Mouse (Mus musculus): ENCODE data around the gene Lancl1. TPM values are rescaled to one million over a fixed set of nuclear protein-coding genes. Genes with fewer than 3 reads are reported as not detected.

The Lancl1 gene
- polyA plus RNA-seq, 1 experiment from 2014 or later = 82.5 TPM

DNA sequence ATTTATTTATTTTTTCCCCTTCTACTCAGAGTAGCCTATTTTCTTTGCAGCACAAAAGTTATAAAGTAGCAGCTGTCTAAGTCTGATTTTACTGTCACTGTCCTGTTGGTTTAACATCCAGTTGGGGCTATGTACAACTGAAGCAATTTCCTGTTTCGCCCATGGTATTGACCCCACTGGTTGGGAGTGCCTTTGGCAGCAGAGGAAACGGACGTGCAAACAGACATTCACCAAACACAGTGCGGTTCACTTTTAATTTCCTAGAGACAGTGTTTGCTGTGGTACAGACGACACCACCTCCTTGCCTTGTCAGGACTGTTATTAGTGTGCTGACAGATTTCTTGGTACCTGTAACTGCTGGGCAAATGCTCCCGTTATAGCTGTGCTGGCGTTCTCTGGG lies 3.9 kb upstream of the Lancl1 start:
- no peak for ATAC-seq (replicated peaks; ENCODE audit: low FRiP score)
- peaks cover 7% of the 10 kb centered on the region for H3K4me1 ChIP-seq
- H3K4me2 ChIP-seq = no peak overlapping the region
- no peaks in the 10 kb centered on the region for H3K27me3 ChIP-seq
- H3K4me3 ChIP-seq (replicated peaks) = no peak overlapping the region
- WGBS = 52% methylated on average over 7 of the region's 7 CpGs
- no peaks in the 10 kb centered on the region for H3K9me3 ChIP-seq (replicated peaks)
- H3K36me3 ChIP-seq = no peaks in the 10 kb centered on the region
- H3K9ac ChIP-seq = no peak overlapping the region
- no peak overlapping the region for H3K27ac ChIP-seq

DNA sequence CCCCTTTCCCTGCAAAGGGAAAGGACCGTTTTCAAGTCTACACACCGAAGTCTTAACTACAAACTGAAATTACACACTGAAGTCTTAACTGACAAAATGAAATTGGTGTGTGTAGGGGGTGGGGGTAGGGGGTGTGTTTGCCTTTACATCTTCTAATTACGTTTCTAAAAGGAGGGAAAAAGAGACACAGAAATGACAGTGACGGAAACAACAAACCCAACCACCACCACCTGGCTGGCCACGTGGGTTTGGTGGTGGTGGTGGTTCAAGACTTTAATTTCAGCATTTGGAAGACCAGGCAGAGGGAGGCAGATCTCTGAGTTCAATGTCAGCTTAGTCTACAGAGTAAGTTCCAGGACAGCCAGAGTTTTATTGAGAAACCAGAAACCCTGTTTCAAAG lies 411 bp upstream of the Lancl1 start:
- H3K4me1 ChIP-seq = peaks cover 9% of the 10 kb centered on the region
- no peak overlapping the region for H3K27ac ChIP-seq
- peak overlapping the region; percentile 96 for H3K4me3 ChIP-seq (replicated peaks)
- peaks cover 15% of the 10 kb centered on the region for H3K36me3 ChIP-seq
- WGBS = 2% methylated on average over 5 of the region's 5 CpGs
- H3K9me3 ChIP-seq (replicated peaks) = no peaks in the 10 kb centered on the region
- H3K27me3 ChIP-seq = no peaks in the 10 kb centered on the region
- peak overlapping the region; percentile 85 for H3K9ac ChIP-seq
- H3K4me2 ChIP-seq = peak overlapping the region; percentile 79
- peak; percentile 17; the same call in 1 of the 2 replicates for ATAC-seq (replicated peaks; ENCODE audit: low FRiP score)

DNA sequence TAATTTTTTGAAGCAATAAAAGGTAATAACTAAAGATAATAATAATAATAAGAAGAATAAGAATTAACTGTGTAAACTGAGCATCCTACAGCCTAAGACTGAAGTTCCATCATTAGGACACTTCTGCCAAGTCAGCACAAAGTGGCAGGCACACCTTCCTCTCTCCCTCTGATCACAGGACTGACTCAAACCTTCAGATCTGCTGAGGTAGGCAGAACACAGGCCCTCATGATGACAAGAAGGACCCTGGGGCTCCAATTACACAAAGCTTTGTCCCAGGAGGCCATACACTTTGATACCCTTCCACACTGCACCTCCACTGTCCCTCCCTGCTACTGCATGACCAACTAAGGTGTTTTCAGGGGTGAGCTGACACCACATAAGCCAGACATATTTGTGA lies 1.5 kb downstream of the Lancl1 start:
- H3K9ac ChIP-seq = no peak overlapping the region
- H3K4me2 ChIP-seq = no peak overlapping the region
- H3K4me1 ChIP-seq = peaks cover 9% of the 10 kb centered on the region
- ATAC-seq (replicated peaks; ENCODE audit: low FRiP score) = no peak
- H3K36me3 ChIP-seq = peaks cover 33% of the 10 kb centered on the region
- H3K9me3 ChIP-seq (replicated peaks) = no peaks in the 10 kb centered on the region
- no peak overlapping the region for H3K27ac ChIP-seq
- no peaks in the 10 kb centered on the region for H3K27me3 ChIP-seq
- H3K4me3 ChIP-seq (replicated peaks) = no peak overlapping the region

DNA sequence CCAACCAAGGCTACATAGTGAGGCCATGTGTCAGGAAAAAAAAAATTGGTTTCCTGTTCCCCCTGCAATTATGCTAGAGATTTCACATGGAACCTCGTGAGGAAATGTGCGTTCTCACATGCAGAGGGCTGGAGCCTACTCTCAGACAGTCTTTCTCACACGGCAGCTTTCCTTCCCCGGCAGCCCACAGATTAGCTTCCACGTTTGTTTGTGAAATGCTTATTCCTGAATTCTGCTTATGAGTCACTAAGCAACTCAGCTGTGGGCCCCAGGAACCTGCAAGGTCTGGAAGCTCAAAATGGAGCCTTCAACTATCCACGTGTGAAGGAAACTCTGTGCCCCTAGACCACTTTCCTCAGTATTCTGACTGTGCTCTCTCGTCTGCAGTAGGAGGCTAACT lies 5.4 kb downstream of the Lancl1 start:
- no peaks in the 10 kb centered on the region for H3K9me3 ChIP-seq (replicated peaks)
- no peak overlapping the region for H3K27ac ChIP-seq
- 91% methylated on average over 7 of the region's 7 CpGs for WGBS
- no peak overlapping the region for H3K4me3 ChIP-seq (replicated peaks)
- H3K4me1 ChIP-seq = peaks cover 9% of the 10 kb centered on the region
- no peak overlapping the region for H3K4me2 ChIP-seq
- no peak overlapping the region for H3K9ac ChIP-seq
- ATAC-seq (replicated peaks; ENCODE audit: low FRiP score) = no peak
- H3K27me3 ChIP-seq = no peaks in the 10 kb centered on the region
- H3K36me3 ChIP-seq = peaks cover 69% of the 10 kb centered on the region

DNA sequence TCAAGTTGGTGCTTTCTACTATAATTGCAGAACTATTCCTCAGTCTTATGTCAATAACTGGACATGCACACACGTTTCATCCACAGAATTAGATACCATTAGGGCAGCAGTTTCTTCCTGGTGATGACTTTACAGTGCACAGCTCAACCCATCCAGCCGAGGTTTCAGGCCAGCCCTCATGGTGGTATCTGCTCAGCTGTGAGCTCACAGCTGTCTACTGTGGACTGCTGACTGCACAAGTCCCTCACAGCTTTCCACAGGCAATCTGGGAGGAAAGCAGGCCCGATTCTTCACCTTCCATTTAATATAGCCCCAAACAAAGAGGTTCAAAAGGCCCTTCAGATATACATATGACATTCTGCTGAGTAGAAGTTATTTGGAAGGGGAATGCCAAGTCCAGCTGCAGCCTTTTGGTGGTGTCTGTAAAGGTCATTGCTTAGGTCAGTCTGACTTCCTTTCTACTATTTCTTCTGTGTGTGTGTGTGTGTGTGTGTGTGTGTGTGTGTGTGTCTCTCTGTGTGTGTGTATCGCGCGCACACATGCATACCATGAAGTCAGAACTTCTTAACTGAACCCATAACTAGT lies 11.7 kb downstream of the Lancl1 start:
- H3K9me3 ChIP-seq (replicated peaks) = no peaks in the 10 kb centered on the region
- no peaks in the 10 kb centered on the region for H3K4me1 ChIP-seq
- H3K36me3 ChIP-seq = peaks cover 67% of the 10 kb centered on the region
- H3K4me2 ChIP-seq = no peak overlapping the region
- no peak overlapping the region for H3K27ac ChIP-seq
- WGBS = 75% methylated on average over 6 of the region's 6 CpGs
- H3K9ac ChIP-seq = no peak overlapping the region
- 0 out of 2 replicates have a peak, but pooled peaks have one; percentile 66 for ATAC-seq (replicated peaks; ENCODE audit: low FRiP score)
- H3K27me3 ChIP-seq = no peaks in the 10 kb centered on the region
- H3K4me3 ChIP-seq (replicated peaks) = no peak overlapping the region

DNA sequence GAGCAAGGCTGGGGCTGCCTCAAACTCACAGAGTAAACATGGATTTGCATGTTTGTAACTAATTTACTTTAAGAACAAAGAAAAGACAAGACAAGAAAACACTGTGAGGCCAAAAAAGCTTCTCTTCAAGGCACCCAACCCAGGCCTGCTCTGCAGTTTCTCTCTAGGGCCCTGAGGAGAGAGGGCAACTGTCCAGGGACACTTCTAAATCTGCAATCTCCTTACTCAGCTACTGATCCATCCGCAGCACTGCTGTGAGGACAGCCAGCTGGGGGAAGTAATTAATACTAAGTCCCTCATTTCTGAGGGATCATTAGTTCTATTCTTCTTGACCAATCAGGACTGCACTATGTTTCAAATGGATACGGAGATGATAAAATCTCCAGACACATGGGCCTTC lies 12.5 kb downstream of the Lancl1 start:
- peaks cover 64% of the 10 kb centered on the region for H3K36me3 ChIP-seq

DNA sequence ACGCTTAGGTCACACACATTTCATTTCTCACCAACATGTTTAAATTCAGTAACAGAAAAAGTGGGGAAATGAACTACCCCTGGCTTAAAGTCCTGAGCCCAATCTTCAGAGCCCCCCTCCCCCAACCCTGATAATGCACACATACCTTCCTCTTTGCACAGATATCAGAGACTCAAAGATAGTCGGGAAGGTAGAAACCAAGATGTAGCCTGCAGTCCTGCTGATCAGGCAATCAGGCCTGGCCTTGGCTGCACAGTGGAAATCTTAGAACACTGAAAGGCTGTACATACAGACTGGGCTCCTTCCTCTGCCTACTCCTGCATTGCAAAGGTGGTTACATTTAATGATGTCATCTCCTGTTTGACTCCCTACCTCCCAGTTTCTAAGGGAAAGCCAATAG lies 15.9 kb downstream of the Lancl1 start:
- Histone ChIP-seq H3K4me3 (replicated peaks) (no peak overlapping the region), H3K36me3 (peaks cover 60% of the 10 kb centered on the region), H3K27me3 (no peaks in the 10 kb centered on the region), H3K4me1 (no peaks in the 10 kb centered on the region), H3K27ac (no peak overlapping the region), H3K9ac (no peak overlapping the region), H3K9me3 (replicated peaks) (no peaks in the 10 kb centered on the region), H3K4me2 (no peak overlapping the region)
- no peak for ATAC-seq (replicated peaks; ENCODE audit: low FRiP score)
- WGBS = 98% methylated on average over 2 of the region's 2 CpGs

More for the DNA sequence above, 12.5 kb downstream of the Lancl1 start:
- 70% methylated on average over 2 of the region's 2 CpGs for WGBS
- H3K4me1 ChIP-seq = no peaks in the 10 kb centered on the region
- no peaks in the 10 kb centered on the region for H3K27me3 ChIP-seq
- H3K9ac ChIP-seq = no peak overlapping the region
- no peak for ATAC-seq (replicated peaks; ENCODE audit: low FRiP score)
- no peaks in the 10 kb centered on the region for H3K9me3 ChIP-seq (replicated peaks)
- no peak overlapping the region for H3K4me2 ChIP-seq
- no peak overlapping the region for H3K27ac ChIP-seq
- H3K4me3 ChIP-seq (replicated peaks) = no peak overlapping the region

DNA sequence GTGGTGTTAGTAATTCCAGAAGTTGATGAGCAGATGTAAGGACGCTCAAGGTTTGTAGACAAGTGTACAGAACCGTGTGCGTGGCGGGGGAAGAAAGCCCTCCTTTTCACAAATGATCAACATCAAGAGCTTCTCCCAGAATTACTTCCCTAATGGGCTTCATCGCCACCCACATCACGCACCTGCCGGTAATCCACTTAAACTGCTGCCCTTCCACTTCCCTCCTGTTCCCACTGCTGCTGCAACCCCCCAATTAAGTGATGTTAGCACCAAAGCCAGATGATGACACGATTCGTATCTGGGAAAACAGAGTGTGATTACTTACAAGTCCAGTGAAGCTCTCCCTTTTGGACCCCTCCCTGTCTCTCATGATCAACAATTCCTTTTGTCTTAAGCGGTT lies 16.6 kb downstream of the Lancl1 start:
- WGBS = 84% methylated on average over 10 of the region's 10 CpGs
- Histone ChIP-seq H3K36me3 (peaks cover 56% of the 10 kb centered on the region), H3K9me3 (replicated peaks) (no peaks in the 10 kb centered on the region), H3K9ac (no peak overlapping the region), H3K27ac (no peak overlapping the region), H3K4me3 (replicated peaks) (no peak overlapping the region), H3K27me3 (no peaks in the 10 kb centered on the region), H3K4me1 (no peaks in the 10 kb centered on the region), H3K4me2 (no peak overlapping the region)
- no peak for ATAC-seq (replicated peaks; ENCODE audit: low FRiP score)

DNA sequence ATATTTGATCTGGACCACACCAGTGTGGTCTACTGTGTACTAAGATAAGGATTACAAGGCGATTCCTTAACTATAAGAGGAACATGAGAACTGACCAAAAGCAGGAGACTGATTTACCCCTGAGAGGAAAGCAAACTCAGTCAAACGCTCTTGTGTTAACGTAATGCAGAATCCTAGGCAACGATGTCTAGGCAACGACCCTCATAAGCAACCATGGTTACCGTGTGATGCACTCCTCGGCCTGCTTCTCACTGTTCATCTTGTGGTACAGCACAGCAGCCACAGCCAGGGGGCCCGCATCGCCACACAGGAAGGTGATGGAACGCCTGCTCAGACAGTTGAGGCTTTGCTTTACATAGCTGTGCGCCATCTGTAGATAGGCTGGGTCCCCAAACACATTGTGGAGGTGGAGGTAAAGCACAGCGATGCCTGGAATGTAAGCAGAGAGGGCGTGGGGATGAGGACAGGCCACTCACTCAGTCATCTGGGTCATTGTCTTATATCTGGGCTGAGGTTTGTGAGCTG lies 18.0 kb downstream of the Lancl1 start:
- H3K27me3 ChIP-seq = no peaks in the 10 kb centered on the region
- ATAC-seq (replicated peaks; ENCODE audit: low FRiP score) = no peak
- no peak overlapping the region for H3K27ac ChIP-seq
- peaks cover 54% of the 10 kb centered on the region for H3K36me3 ChIP-seq
- H3K9ac ChIP-seq = no peak overlapping the region
- no peak overlapping the region for H3K4me3 ChIP-seq (replicated peaks)
- 87% methylated on average over 13 of the region's 13 CpGs for WGBS
- H3K4me1 ChIP-seq = no peaks in the 10 kb centered on the region
- no peaks in the 10 kb centered on the region for H3K9me3 ChIP-seq (replicated peaks)
- H3K4me2 ChIP-seq = no peak overlapping the region

DNA sequence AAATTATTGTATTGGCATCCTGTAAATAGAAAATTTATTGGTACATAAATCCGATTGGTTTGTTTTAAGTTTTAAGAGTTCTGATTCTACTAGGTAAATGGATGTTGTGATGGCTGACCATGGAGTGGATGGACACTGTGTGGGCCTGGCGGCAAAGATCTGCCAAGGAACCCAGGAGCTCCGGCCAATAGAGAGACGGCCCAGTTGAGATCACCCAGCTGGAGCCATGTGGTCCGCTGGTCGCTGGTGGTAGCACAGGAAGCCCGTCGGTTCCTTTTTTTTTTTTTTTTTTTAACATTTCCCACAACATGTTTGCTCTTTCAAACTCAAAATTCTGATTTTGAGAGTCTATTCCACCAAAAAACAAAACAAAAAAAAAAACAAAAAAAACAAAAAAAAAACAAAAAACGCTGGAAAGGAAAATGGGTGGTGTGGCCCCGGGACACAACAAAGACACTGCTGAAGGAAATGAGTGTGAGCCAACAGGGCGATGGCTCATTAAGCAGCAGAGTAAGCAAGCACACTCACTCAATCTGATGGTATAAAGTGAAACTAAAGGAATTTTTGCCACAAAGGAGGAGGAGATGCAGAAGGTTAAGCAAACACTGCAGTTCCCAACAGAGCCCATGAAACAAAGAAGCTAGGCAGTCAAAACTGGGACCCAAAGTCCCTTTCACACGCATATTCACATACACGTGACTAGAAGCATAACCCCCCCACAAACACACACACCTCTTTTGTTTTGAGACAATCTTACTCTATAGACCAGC lies 21.4 kb downstream of the Lancl1 start:
- Histone ChIP-seq H3K27ac (peak overlapping the region; percentile 51; the same call in 1 of the 2 replicates), H3K4me3 (replicated peaks) (no peak overlapping the region), H3K4me2 (no peak overlapping the region), H3K9me3 (replicated peaks) (no peaks in the 10 kb centered on the region), H3K36me3 (peaks cover 47% of the 10 kb centered on the region), H3K27me3 (no peaks in the 10 kb centered on the region), H3K4me1 (no peaks in the 10 kb centered on the region), H3K9ac (no peak overlapping the region)
- 71% methylated on average over 13 of the region's 13 CpGs for WGBS
- ATAC-seq (replicated peaks; ENCODE audit: low FRiP score) = peak; percentile 60; the same call in 1 of the 2 replicates

DNA sequence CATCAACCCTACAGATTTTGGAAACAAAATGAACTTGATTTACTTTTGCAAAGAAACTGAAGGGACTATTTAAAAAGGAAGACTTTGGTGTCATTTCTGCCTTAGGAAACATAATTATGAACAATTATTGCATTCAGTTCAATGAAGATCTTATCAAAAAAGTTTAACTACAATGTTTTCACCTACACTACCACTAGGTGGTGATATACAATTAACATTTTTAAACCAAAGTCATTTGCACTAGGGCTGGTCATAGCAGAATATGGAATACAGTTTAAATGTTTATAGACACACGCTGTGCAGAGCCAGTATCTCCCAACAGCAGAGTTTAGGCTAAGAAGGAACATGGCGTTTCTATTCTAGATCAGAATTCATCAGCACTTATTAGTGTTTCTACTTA lies 24.5 kb downstream of the Lancl1 start:
- no peak overlapping the region for H3K9ac ChIP-seq
- ATAC-seq (replicated peaks; ENCODE audit: low FRiP score) = no peak

DNA sequence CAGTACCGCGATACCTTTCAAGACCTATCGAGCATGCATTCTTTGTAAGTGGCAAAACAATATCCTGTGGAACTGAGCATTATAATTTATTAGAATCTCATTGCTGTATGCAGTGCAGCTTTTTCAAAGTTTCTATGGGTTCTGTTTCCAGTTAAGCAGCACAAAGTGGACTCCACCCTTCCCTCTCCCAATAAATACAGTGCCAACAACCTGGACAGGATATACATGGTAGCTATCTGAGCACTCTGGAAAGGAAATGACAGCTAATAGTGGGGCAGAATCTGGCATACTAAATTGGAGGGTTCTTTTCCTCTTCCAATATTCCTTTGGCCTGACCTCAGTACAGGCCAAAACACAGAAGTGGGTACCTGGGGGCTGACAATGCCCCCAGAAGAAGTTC lies 28.2 kb downstream of the Lancl1 start:
- H3K4me3 ChIP-seq (replicated peaks) = no peak overlapping the region
- no peaks in the 10 kb centered on the region for H3K27me3 ChIP-seq
- WGBS = 90% methylated on average over 3 of the region's 3 CpGs
- no peak overlapping the region for H3K27ac ChIP-seq
- H3K4me1 ChIP-seq = no peaks in the 10 kb centered on the region
- peaks cover 42% of the 10 kb centered on the region for H3K36me3 ChIP-seq
- ATAC-seq (replicated peaks; ENCODE audit: low FRiP score) = no peak
- no peaks in the 10 kb centered on the region for H3K9me3 ChIP-seq (replicated peaks)
- H3K9ac ChIP-seq = no peak overlapping the region
- H3K4me2 ChIP-seq = no peak overlapping the region

More for the DNA sequence above, 24.5 kb downstream of the Lancl1 start:
- WGBS = 68% methylated on average over 2 of the region's 2 CpGs
- Histone ChIP-seq H3K9me3 (replicated peaks) (no peaks in the 10 kb centered on the region), H3K4me1 (no peaks in the 10 kb centered on the region), H3K4me3 (replicated peaks) (no peak overlapping the region), H3K27me3 (no peaks in the 10 kb centered on the region), H3K36me3 (peaks cover 30% of the 10 kb centered on the region; the same call in 1 of the 2 replicates), H3K27ac (no peak overlapping the region), H3K4me2 (no peak overlapping the region)

Data from kidney, embryonic 15.5 days (tissue).